Comparison of ENCODE assay signal across 12 mouse cellular contexts in genomic region chr2:26634629-26635488, GRCm38 (mm10). TPM values are rescaled to one million over a fixed set of nuclear protein-coding genes. Genes with fewer than 3 reads are reported as not detected.
DNase-seq lines count a peak whose midpoint lies in the region; ATAC-seq and TF ChIP-seq lines count a peak whose summit lies in the region.
"Had no signal": no experiment of that assay in that cellular context is flagged by ENCODE, and none has a peak within 500 bp of the region (broad histone marks: within the 10 kb centered on the region; RNA-seq: fewer than 3 reads in every experiment).

No protein-coding gene starts in this region.

- H3K4me3 ChIP-seq in forebrain, embryonic 10.5 days = no peak overlapping the region
- H3K4me3 ChIP-seq in forebrain, embryonic 12.5 days (replicated peaks) = no peak overlapping the region
- no peak overlapping the region for H3K4me3 ChIP-seq in lung, adult 2 months (replicated peaks; ENCODE audit: extremely low read depth, low read depth, low read length)
- no peak overlapping the region for H3K4me3 ChIP-seq in limb, embryonic 13.5 days

- no peaks in the 10 kb centered on the region for H3K27me3 ChIP-seq in forebrain, embryonic 10.5 days (ENCODE audit: poor library complexity, severe bottlenecking)
- no peaks in the 10 kb centered on the region for H3K27me3 ChIP-seq in forebrain, embryonic 12.5 days
- H3K27me3 ChIP-seq in limb, embryonic 13.5 days = no peaks in the 10 kb centered on the region

- no peaks in the 10 kb centered on the region for H3K9me3 ChIP-seq in forebrain, embryonic 10.5 days
- no peaks in the 10 kb centered on the region for H3K9me3 ChIP-seq in forebrain, embryonic 12.5 days
- no peaks in the 10 kb centered on the region for H3K9me3 ChIP-seq in limb, embryonic 13.5 days

- no peak for TF ChIP-seq POLR2A in lung, adult 2 months (IDR thresholded peaks at IDR 0.05; ENCODE audit: borderline replicate concordance, extremely low read depth, low read depth, low read length)

- peaks cover 72% of the 10 kb centered on the region for H3K4me1 ChIP-seq in forebrain, embryonic 10.5 days
- peaks cover 52% of the 10 kb centered on the region for H3K4me1 ChIP-seq in forebrain, embryonic 12.5 days
- H3K4me1 ChIP-seq in lung, adult 2 months (ENCODE audit: control insufficient read depth, insufficient read depth, low read length) = peaks cover 11% of the 10 kb centered on the region
- peaks cover 50% of the 10 kb centered on the region for H3K4me1 ChIP-seq in limb, embryonic 13.5 days

- peak overlapping the region; percentile 44 for H3K27ac ChIP-seq in forebrain, embryonic 10.5 days
- H3K27ac ChIP-seq in forebrain, embryonic 12.5 days = no peak overlapping the region
- H3K27ac ChIP-seq in limb, embryonic 13.5 days = no peak overlapping the region; the same call in 1 of the 2 replicates
- H3K27ac ChIP-seq: hindbrain, postnatal 0 days had no signal

- WGBS in forebrain, embryonic 10.5 days = 73% methylated on average over 12 of the region's 12 CpGs
- 70% methylated on average over 12 of the region's 12 CpGs for WGBS in forebrain, embryonic 12.5 days
- 62% methylated on average over 12 of the region's 12 CpGs for WGBS in lung, adult 2 months
- 57% methylated on average over 12 of the region's 12 CpGs for WGBS in limb, embryonic 13.5 days

- no peak for ATAC-seq in forebrain, embryonic 12.5 days (ENCODE audit: low FRiP score)
- no peak for ATAC-seq in limb, embryonic 13.5 days (ENCODE audit: low FRiP score, low read depth)
- ATAC-seq: hindbrain, postnatal 0 days had no signal

- DNase-seq in forebrain, embryonic 10.5 days (ENCODE audit: extremely low spot score, low spot score) = no peak
- peak; percentile 38 for DNase-seq in lung, postnatal 10 days
- no peak for DNase-seq in lung, adult 2 months
- DNase-seq in natural killer cell, adult 2 months (ENCODE audit: low spot score in 2 of 2) = peak; percentile 28 to 40
- no peak for DNase-seq in layer of hippocampus, adult 18-20 months (ENCODE audit: low spot score in 2 of 2)
- DNase-seq in frontal cortex, postnatal 25 days (ENCODE audit: low spot score in 2 of 2) = no peak
- DNase-seq: adrenal gland, postnatal 25 days had no signal

- no peak for TF ChIP-seq CTCF in lung, adult 2 months (IDR thresholded peaks at IDR 0.05; ENCODE audit: insufficient read depth, low read length)

- H3K9ac ChIP-seq in forebrain, embryonic 12.5 days = no peak overlapping the region
- 0 out of 2 replicates have a peak overlapping the region, but pooled peaks have one; percentile 0 for H3K9ac ChIP-seq in limb, embryonic 13.5 days

- H3K36me3 ChIP-seq in forebrain, embryonic 10.5 days (replicated peaks) = peaks cover 72% of the 10 kb centered on the region
- peaks cover 54% of the 10 kb centered on the region for H3K36me3 ChIP-seq in forebrain, embryonic 12.5 days (replicated peaks)
- peaks cover 63% of the 10 kb centered on the region for H3K36me3 ChIP-seq in limb, embryonic 13.5 days

- no peak overlapping the region for H3K4me2 ChIP-seq in forebrain, embryonic 12.5 days
- no peak overlapping the region for H3K4me2 ChIP-seq in limb, embryonic 13.5 days (replicated peaks)

RNA-seq across cellular contexts. Expression of gene Fam69b, which starts 6.6 kb away (rescaled TPM):
- polyA plus RNA-seq in forebrain, embryonic 10.5 days (2016; fragmentation: Nextera tagmentation; extraction: Ambion mirVana) = 44.1 and 49.4 TPM in 2 replicates
- 67.1 and 67.2 TPM in 2 replicates for polyA plus RNA-seq in forebrain, embryonic 12.5 days (2016; fragmentation: Nextera tagmentation; extraction: Ambion mirVana)
- polyA plus RNA-seq in lung, adult 2 months (2012; rRNA removed) = 13.1 and 15.1 TPM in 2 replicates
- polyA plus RNA-seq in limb, embryonic 13.5 days (2015; fragmentation: Nextera tagmentation; extraction: Ambion mirVana) = 61.0 and 61.5 TPM in 2 replicates
- 10 to 100 TPM; 67.9 to 72.8 TPM for total RNA-seq in layer of hippocampus, adult 18-20 months (2021)
- total RNA-seq: neutrophil, adult 5-6 weeks had no signal

RNA-seq across cellular contexts. Expression of gene Agpat2, which starts 30.6 kb away (rescaled TPM):
- polyA plus RNA-seq in forebrain, embryonic 10.5 days (2016; fragmentation: Nextera tagmentation; extraction: Ambion mirVana) = 10.1 and 10.2 TPM in 2 replicates
- 5.4 and 6.7 TPM in 2 replicates for polyA plus RNA-seq in forebrain, embryonic 12.5 days (2016; fragmentation: Nextera tagmentation; extraction: Ambion mirVana)
- 106 and 134 TPM in 2 replicates for polyA plus RNA-seq in lung, adult 2 months (2012; rRNA removed)
- polyA plus RNA-seq in limb, embryonic 13.5 days (2015; fragmentation: Nextera tagmentation; extraction: Ambion mirVana) = 23.1 and 24.6 TPM in 2 replicates
- 1 to 10 TPM; 2.1 to 2.5 TPM for total RNA-seq in layer of hippocampus, adult 18-20 months (2021)

RNA-seq across cellular contexts. Expression of gene Lcn4, which starts 36.2 kb away (rescaled TPM):
- polyA plus RNA-seq in forebrain, embryonic 10.5 days (2016; fragmentation: Nextera tagmentation; extraction: Ambion mirVana) = not detected in 2 replicates
- polyA plus RNA-seq in forebrain, embryonic 12.5 days (2016; fragmentation: Nextera tagmentation; extraction: Ambion mirVana) = not detected in 2 replicates
- polyA plus RNA-seq in lung, adult 2 months (2012; rRNA removed) = 0.16 TPM in 1 of 2 replicates, not detected in the other
- not detected in 2 replicates for polyA plus RNA-seq in limb, embryonic 13.5 days (2015; fragmentation: Nextera tagmentation; extraction: Ambion mirVana)
- total RNA-seq in layer of hippocampus, adult 18-20 months (2021) = not detected
- total RNA-seq: adrenal gland, postnatal 25 days; hindbrain, postnatal 0 days; liver, adult 2 months had no signal
- polyA plus RNA-seq: hindbrain, postnatal 0 days; liver, adult 2 months had no signal

RNA-seq across cellular contexts. Expression of gene Gm20532, which starts 48.4 kb away (rescaled TPM):
- not detected in 2 replicates for polyA plus RNA-seq in forebrain, embryonic 10.5 days (2016; fragmentation: Nextera tagmentation; extraction: Ambion mirVana)
- not detected in 2 replicates for polyA plus RNA-seq in forebrain, embryonic 12.5 days (2016; fragmentation: Nextera tagmentation; extraction: Ambion mirVana)
- not detected in 2 replicates for polyA plus RNA-seq in lung, adult 2 months (2012; rRNA removed)
- not detected in 2 replicates for polyA plus RNA-seq in limb, embryonic 13.5 days (2015; fragmentation: Nextera tagmentation; extraction: Ambion mirVana)
- total RNA-seq in layer of hippocampus, adult 18-20 months (2021) = not detected
- total RNA-seq: adrenal gland, postnatal 25 days; hindbrain, postnatal 0 days; liver, adult 2 months; neutrophil, adult 5-6 weeks had no signal
- polyA plus RNA-seq: hindbrain, postnatal 0 days; liver, adult 2 months had no signal

RNA-seq across cellular contexts. Expression of gene Egfl7, which starts 55.0 kb away (rescaled TPM):
- polyA plus RNA-seq in forebrain, embryonic 10.5 days (2016; fragmentation: Nextera tagmentation; extraction: Ambion mirVana) = 89.9 and 96.4 TPM in 2 replicates
- 47.9 and 54.9 TPM in 2 replicates for polyA plus RNA-seq in forebrain, embryonic 12.5 days (2016; fragmentation: Nextera tagmentation; extraction: Ambion mirVana)
- polyA plus RNA-seq in lung, adult 2 months (2012; rRNA removed) = 1,942 and 2,032 TPM in 2 replicates
- polyA plus RNA-seq in limb, embryonic 13.5 days (2015; fragmentation: Nextera tagmentation; extraction: Ambion mirVana) = 103 and 105 TPM in 2 replicates
- 10 to 100 TPM; 53.5 to 59.7 TPM for total RNA-seq in layer of hippocampus, adult 18-20 months (2021)

Comparison
In these comparisons a context has a peak if more than half of its experiments do, and no peak if none do; other contexts are left out.
1. DNase-seq: peak in lung, postnatal 10 days (single experiment) and natural killer cell, adult 2 months (2 of 2); none in forebrain, embryonic 10.5 days (single experiment), lung, adult 2 months (single experiment), layer of hippocampus, adult 18-20 months (0 of 2) and frontal cortex, postnatal 25 days (0 of 2).